Mouse (Mus musculus) lung, embryonic 15.5 days (tissue): ENCODE results near the gene Abcd1. TPM values are rescaled to one million over a fixed set of nuclear protein-coding genes. Genes with fewer than 3 reads are reported as not detected.

ENCODE experiments used
- ATAC-seq: fragments of 200-750 bp; cut with Nextera tagmentation; 2 replicates; pipeline ENCODE4 v1.8.0; 2017; ENCODE audit warnings: moderate number of reproducible peaks, borderline replicate concordance; ENCODE audit not compliant: low FRiP score, low TSS enrichment; ENCODE audit errors: extremely low read depth
- H3K27ac ChIP-seq: fragments of 300-500 bp; sonication (generic); 2 replicates; pipeline ENCODE4 v1.5.1; 2015; ENCODE audit warnings: moderate library complexity, mild to moderate bottlenecking, inconsistent platforms
- H3K27me3 ChIP-seq: fragments of 300-500 bp; sonication (generic); 2 replicates; pipeline ENCODE4 v1.6.1; 2015; ENCODE audit warnings: inconsistent platforms
- H3K36me3 ChIP-seq: fragments of 300-500 bp; sonication (generic); 2 replicates; pipeline ENCODE4 v1.6.1; 2015; ENCODE audit warnings: inconsistent platforms
- H3K4me1 ChIP-seq: fragments of 300-500 bp; sonication (generic); 2 replicates; pipeline ENCODE4 v1.6.1; 2015; ENCODE audit warnings: inconsistent platforms
- H3K4me2 ChIP-seq: fragments of 300-500 bp; sonication (generic); 2 replicates; pipeline ENCODE4 v1.6.1; 2015; ENCODE audit warnings: inconsistent platforms, mild to moderate bottlenecking, moderate library complexity
- H3K4me3 ChIP-seq: fragments of 300-500 bp; sonication (generic); 2 replicates; pipeline ENCODE4 v1.5.1; 2015; ENCODE audit warnings: mild to moderate bottlenecking, inconsistent platforms
- H3K9ac ChIP-seq: fragments of 300-500 bp; sonication (generic); 2 replicates; pipeline ENCODE4 v1.6.1; 2015; ENCODE audit warnings: inconsistent platforms
- H3K9me3 ChIP-seq: fragments of 300-500 bp; sonication (generic); 2 replicates; pipeline ENCODE4 v1.6.1; 2016; ENCODE audit warnings: inconsistent platforms
- WGBS: fragments of 180-500 bp; shearing (Covaris S2); methylation state at CpG from one replicate; pipeline ENCODE4 v1.1.7; 2015; 5-methylcytosine and 5-hydroxymethylcytosine counted together
- polyA plus RNA-seq: library from polyadenylated mRNA; unstranded; fragments of >200 nt; fragmentation: Nextera tagmentation; extraction: Ambion mirVana; gene quantifications from 2 replicates; pipeline ENCODE4 v1.2.1, GENCODE M21; 2015

The Abcd1 gene
- polyA plus RNA-seq, 1 experiment from 2014 or later = 25.1 TPM

GRCm38 (mm10) chrX:73787225-73787558, 70.8 kb downstream of the Abcd1 start:
- 23% methylated on average over 22 of the region's 22 CpGs for WGBS
- Histone ChIP-seq H3K4me1 (peaks cover 15% of the 10 kb centered on the region), H3K36me3 (no peaks in the 10 kb centered on the region), H3K4me2 (peak overlapping the region; percentile 59), H3K27me3 (no peaks in the 10 kb centered on the region), H3K27ac (peak overlapping the region; percentile 92), H3K9ac (peak overlapping the region; percentile 72), H3K9me3 (no peaks in the 10 kb centered on the region), H3K4me3 (peak overlapping the region; percentile 66)
- peak; percentile 55; the same call in 1 of the 2 replicates for ATAC-seq

Other genes starting within 250 kb of the Abcd1 start
- 155 and 183 TPM in 2 replicates for gene Bgn, start 233.0 kb upstream of the Abcd1 start, polyA plus RNA-seq
- gene Atp2b3, start 213.5 kb upstream of the Abcd1 start, polyA plus RNA-seq = 0.09 and 0.13 TPM in 2 replicates
- 11.1 and 13.0 TPM in 2 replicates for gene Dusp9, start 77.2 kb upstream of the Abcd1 start, polyA plus RNA-seq
- gene Pnck, start 56.5 kb upstream of the Abcd1 start, polyA plus RNA-seq = 15.7 and 16.1 TPM in 2 replicates
- gene Slc6a8, start 43.4 kb upstream of the Abcd1 start, polyA plus RNA-seq = 6.2 and 6.6 TPM in 2 replicates
- gene Bcap31, start 422 bp upstream of the Abcd1 start, polyA plus RNA-seq = 287 and 292 TPM in 2 replicates
- gene Plxnb3, start 40.5 kb downstream of the Abcd1 start, polyA plus RNA-seq = 0.30 and 0.67 TPM in 2 replicates
- 3.7 and 5.4 TPM in 2 replicates for gene Srpk3, start 57.8 kb downstream of the Abcd1 start, polyA plus RNA-seq
- 225 and 230 TPM in 2 replicates for gene Idh3g, start 70.3 kb downstream of the Abcd1 start, polyA plus RNA-seq
- gene Ssr4, start 70.4 kb downstream of the Abcd1 start, polyA plus RNA-seq = 178 and 183 TPM in 2 replicates
- gene Pdzd4, start 108.4 kb downstream of the Abcd1 start, polyA plus RNA-seq = 0.47 and 0.67 TPM in 2 replicates
- gene Avpr2, start 175.5 kb downstream of the Abcd1 start, polyA plus RNA-seq = 0.13 and 0.14 TPM in 2 replicates
- gene L1cam, start 179.5 kb downstream of the Abcd1 start, polyA plus RNA-seq = 2.7 and 2.9 TPM in 2 replicates
- gene Arhgap4, start 205.3 kb downstream of the Abcd1 start, polyA plus RNA-seq = 2.0 and 4.3 TPM in 2 replicates
- 138 and 143 TPM in 2 replicates for gene Naa10, start 205.3 kb downstream of the Abcd1 start, polyA plus RNA-seq
- gene Renbp, start 214.3 kb downstream of the Abcd1 start, polyA plus RNA-seq = 34.1 and 35.1 TPM in 2 replicates
- gene Hcfc1, start 249.8 kb downstream of the Abcd1 start, polyA plus RNA-seq = 52.9 and 56.8 TPM in 2 replicates